Mouse (Mus musculus) monocyte, adult 2 months (primary cell): ENCODE data around the gene Asb12.
A peak's percentile ranks its signal among the peaks of the same experiment; 100 is the strongest.
"Not testable (repeated sequence)": the region's sequence is repeated elsewhere in the genome, so short reads cannot be mapped to it uniquely, and the experiment has no call there.

Source experiments
- DNase-seq, 2 experiments: peaks; one replicate each; pipeline ENCODE4 v3.0.0; 2022; ENCODE audit warnings: low spot score in 2 of 2, low read depth in 1 of 2

The Asb12 gene

DNA sequence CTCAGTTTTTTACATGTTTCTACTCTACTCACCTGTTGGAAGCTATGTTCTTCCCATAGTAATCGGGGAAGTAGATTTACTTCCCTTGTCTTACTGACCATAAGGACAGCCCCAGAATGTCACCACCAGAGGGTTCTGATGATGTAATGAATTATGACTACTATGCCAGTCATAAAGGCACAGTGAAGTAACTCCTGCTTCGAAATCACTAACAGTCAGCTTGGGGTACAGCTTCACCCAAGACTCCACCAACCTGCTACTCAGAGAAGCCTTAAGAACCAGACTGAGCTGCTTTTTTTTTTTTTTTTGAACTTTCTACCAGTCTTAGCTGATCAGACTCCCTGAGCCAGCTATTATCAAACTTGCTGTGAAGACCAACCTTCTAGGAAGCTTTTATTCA, at the start of gene Asb12, which contains the start of gene Pfn5:
Gene Asb12 (minus strand): TSS at position 101 of the 400 bp plus-strand sequence.
Gene Pfn5 (plus strand): TSS at position 218 of the 400 bp plus-strand sequence.
- DNase-seq: no peak

DNA sequence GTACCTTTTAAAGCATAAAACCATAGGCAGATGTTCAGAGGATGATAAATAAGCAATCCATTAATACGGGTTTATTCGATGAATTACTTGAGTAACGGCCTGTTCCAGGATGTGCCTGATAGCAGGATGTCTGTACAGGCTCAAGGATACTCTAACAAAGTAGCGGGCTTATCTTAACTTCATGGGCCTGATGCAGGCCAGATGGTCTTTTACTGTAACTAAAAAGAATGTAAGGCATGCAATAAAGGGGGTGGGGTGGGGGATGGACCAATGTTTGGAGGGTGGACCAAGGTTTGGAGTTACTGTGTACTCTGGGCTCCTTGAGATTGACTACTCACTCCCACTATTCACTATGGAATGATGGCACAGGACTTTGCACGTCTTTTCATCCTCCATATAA, 42.8 kb upstream of the Asb12 start:
- DNase-seq: no peak

DNA sequence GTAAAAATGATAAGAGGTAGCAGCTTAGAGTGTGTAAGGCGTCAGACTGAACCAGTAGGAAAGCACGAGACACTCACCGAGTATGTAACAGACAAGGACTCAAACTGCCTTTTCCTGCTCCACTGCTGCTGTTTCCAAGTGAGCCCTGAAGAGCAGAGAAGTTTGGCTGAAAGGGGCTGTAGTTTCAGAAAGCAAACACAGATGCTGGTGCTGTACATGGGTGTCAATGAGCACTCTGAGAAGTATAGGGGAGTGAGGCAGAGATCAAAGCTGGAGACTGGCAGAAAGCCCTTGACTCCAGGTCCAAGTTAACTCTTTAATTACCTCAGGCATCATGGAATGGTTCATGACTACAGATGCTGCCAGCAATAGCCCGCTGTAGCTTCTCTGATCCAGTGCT, 3.5 kb downstream of the Asb12 start:
- DNase-seq: no peak

DNA sequence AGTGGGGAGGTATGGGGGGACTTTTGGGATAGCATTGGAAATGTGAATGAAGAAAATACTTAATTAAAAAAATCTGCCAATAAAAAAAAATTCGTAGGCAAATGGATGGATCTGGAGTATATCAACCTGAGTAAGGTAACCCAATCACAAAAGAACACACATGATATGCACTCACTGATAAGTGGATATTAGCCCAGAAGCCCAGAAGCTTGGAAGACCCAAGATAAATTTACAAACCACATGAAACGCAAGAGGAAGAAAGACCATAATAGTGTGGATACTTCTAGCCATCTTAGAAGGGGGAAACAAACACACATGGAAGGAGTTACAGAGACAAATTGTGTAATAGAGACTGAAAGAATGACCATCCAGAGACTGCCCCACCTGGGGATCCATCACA, 22.3 kb downstream of the Asb12 start:
- DNase-seq: not testable (repeated sequence)

DNA sequence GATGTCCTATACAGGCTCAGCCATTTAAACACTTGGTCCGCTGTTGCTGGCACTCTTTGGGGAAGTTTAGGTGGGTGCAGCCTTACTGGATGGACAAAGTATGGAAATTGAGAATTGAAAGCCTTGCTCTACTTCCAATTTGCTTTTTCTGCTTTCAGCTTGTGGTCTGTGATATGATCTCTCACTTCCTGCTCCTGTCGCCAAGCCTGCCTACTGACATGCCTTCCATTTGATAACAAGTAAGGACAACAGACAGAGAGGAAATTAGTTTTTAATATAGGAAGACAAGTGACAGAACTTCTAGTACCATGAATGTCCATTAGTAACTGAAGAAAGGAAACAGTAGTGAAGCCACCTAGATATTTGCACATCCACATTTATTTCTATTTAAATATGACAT, 32.6 kb downstream of the Asb12 start:
- no peak for DNase-seq

DNA sequence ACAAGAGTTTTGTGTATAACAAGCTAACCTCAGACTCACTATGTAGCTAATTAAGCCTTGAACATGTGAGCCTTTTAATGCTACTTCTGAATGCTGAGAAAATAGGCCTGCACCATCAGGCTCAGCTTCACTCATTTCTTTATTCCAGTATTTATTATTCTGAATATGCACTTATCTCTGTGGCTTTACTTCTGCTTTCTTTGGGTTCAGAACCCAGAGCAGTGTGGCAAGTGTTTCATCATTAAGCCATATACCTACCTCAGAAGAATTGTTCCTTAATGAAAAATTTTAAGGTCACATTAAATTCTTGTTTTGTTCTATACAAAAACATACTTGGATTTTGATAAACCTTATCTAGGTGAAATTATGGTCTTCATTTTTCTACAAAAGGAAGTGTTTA, 33.9 kb downstream of the Asb12 start:
- no peak for DNase-seq

DNA sequence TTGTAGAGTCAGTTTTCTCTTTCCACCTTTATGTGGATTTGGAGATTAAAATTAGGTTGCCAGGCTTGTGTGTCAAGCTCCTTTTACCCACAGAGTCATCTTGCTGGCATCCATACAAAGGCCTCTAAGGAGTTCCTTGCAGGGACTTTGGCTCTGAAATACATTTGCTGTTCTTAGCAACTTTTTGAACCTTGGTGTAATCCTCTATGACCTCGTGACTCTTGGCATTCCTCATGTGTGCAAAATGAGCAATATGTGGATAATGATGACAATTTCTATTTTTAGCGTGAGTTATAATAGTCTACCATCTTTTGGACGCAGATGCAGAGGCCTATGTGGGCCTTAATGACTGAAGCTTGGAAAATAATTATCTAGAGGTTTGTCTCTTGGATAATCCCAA, 100.6 kb downstream of the Asb12 start:
- DNase-seq: no peak

DNA sequence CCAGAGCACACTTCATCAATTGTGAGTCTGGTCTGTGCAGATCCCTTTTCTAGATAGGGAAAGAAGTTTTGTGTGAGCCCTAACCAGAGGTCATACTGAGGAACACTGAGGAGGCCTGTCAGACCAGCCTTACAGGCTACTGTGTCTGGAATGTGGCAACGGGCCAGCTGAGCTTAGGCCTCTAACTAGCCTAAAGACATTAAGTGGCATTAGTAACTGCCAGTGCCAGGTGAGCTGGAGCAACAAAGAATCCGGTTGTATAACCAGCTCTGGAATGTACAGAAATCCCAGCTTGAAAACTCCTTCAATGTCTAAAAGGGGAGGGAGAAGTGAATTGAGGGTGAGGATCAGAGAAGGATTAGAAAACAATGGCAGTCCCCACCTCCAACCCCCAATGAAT, 111.9 kb downstream of the Asb12 start:
- no peak for DNase-seq

DNA sequence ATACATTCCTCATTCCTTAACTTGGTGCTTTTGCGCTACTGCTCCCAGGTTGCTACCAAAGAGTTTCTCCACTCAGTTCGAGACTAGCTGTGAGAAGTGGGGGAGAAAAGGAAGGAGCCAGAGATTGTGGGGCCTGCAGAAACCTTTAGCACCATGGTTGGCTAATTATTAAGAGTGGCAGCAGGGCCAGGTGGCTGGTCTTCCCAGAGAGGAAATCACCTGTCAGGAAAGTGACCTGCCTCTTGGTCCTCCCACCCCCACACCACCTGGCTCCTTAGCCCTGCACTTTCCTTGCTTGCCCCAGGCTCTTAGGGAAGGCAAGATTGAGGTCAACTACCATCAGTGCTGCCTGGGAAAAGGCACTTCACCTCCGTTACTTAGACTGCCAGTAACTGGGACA, 112.6 kb downstream of the Asb12 start:
- no peak for DNase-seq

DNA sequence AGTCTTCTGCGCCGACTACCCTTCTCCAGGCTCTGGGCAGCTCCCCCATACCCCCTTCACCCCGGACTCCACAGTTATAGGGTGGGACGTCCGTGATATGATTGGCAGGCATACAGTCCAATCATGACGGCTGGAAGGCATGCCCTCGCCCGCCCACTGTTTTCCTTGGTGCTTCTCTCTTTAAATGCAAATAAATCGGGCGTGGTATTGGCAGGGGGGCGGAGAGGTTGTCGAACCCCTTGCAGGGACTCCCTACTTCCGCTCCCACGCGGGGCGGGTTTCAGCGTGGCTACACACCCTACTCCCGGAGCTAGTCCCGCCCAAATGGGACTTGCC, 113.0 kb downstream of the Asb12 start, which contains the start of gene Amer1:
Gene Amer1 (minus strand): TSS at position 97 of the 336 bp plus-strand sequence.
- peak; percentile 24 to 66 for DNase-seq

DNA sequence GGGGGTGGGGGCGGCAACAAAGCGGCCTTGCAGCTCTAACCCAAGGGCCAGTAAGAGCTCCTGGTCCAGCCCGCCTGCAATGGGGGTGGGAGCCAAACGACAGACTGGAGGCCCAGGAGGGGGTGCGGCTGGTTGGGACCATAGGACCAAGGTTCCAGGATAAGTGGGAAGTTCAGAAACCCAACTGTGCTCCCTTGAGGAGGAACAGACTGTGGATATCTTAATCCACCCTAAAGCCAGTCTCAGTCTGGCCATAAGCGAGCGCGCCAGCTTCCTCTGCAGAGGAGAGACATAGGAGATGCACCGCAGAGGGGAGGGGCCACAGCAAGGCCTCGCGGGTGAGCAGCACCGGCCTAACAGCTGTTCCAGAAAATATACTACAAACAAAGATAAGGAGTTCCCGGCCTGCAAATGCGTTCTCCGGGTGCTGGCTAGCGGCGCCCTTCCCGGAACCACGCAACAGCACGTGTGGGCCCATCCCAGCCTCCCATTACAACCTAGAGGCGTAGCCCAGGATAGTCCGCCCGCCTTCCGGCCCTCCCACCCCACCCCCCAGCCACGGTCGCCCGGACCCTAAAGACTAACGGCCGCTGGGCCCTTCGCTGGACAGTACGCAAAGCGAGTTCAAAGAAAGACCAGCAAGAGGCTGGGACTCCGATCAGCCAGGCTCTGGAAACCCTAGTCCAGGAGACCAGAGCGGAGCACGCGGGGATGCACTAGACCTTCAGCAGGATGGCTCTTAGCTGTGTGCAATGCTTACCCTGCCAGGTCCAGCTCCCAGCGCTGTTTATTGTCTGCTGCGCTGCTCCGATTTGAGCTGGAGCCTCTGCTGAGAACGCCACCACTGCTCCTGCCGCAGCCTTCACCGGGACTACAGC, 113.7 kb downstream of the Asb12 start:
- peak in 1 of 2 experiments; percentile 5 for DNase-seq

DNA sequence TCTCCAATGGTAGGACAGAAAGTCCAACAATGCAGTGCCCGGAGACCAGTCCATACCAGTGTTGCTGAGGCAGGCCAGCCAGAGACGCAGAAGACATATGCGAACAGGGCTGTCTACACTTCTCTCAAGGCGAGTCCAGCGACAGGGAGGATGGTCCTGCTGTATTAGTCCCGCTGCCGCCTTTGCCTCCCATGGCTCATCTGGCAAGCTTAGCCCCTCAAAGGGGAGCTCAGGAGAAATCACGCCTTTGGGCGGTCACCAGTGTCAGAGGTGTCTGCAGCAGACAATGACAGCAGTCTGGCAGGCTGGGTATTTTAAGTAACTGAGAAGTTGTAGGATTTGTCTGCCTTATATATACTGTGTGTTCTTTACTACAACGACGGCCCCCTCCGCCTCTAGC, 114.4 kb downstream of the Asb12 start:
- no peak for DNase-seq

DNA sequence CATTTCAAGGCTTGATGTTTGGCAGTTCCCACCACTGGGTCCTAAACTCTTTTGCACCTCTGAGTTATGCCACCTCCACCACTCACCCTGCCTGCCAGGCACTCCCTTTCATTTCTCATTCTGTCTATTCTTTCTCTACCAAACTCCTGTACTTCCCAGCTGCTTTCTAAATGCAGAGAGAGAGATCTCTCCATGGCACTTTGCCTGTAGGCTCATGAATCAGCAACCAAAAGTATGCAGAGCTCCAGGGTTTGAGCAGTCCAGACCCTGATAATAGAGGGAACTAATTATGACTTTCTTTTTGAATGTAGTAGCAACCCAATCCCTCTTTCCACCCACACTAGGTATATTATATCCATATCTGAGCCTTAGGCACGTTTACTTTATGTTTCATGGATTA, 115.5 kb downstream of the Asb12 start:
- DNase-seq: no peak

DNA sequence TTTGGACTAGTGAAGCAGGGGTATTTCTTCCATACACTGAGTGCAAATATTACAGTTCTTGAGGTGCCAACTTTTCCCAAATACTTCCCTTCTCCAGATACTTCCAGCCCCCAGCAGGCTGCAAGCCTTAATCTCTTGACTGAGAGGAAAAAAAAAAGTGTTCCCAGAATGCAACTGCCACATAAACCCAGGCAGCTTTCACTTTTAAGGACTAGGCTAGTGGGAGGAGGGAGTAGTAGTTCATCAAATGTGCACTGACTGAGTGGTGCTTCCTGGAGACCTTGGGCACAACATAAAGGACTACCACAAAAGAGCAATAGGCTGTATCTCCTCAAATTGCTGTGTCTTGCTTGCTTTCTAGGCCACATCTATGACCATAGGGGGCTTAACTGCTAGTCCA, 116.5 kb downstream of the Asb12 start:
- no peak for DNase-seq

DNA sequence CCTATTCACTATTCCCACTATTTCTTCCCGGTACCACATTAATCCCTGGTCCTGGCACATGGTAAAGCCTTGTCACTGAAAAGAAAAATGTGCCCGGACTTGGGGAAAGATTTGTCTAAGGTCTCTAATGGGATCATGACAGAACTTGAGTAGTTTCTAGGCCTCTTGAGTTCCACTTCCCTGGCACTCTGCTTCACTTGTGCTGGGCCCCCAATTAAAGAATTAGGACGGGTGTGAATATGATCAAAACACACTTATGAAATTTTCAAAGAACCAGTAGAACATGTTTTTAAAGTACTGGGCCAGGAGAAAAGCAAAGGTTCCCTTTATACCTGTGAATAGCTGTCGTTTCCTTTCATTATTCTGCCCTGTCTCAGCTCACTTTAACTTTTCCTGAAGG, 119.3 kb downstream of the Asb12 start:
- no peak for DNase-seq

DNA sequence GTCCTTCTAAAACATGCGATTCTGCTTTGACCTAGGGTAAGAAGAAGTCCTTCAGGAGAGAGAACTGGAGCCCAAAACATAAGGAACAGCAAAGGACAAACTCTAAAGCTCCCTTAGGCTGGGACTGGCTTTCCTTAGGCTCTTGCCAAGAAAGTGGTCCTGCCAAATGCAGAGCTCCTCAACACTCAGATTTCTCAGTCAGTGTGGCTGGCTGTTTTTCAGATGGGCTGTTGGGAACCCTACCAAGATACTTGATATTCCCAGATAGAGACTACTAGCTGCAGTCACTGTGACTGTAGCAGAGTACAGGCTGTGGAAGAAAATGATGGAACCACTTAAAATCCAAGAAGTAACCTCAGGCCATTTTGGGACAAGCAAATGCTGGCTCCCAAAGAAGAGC, 120.6 kb downstream of the Asb12 start:
- DNase-seq: no peak
